Mouse (Mus musculus): ENCODE data around the gene Gm20388. TPM values are rescaled to one million over a fixed set of nuclear protein-coding genes. Genes with fewer than 3 reads are reported as not detected.
A peak's percentile ranks its signal among the peaks of the same experiment; 100 is the strongest.
"Not testable (repeated sequence)": the region's sequence is repeated elsewhere in the genome, so short reads cannot be mapped to it uniquely, and the experiment has no call there.

Gm20388 gene
- total RNA-seq, 1 experiment from 2014 or later, result 18.4 TPM

- ATAC-seq (replicated peaks in 1 of 2; ENCODE audit: insufficient read depth in 1 of 2, low FRiP score in 2 of 2, low TSS enrichment in 1 of 2, low read depth in 1 of 2, poor library complexity in 2 of 2, severe bottlenecking in 2 of 2), result no peak
Measured at GRCm38 (mm10) chr8:120361301-120361700, 450.7 kb downstream of the Gm20388 start.

- peak; percentile 20 to 33 for ATAC-seq (replicated peaks in 1 of 2; ENCODE audit: insufficient read depth in 1 of 2, low FRiP score in 2 of 2, low TSS enrichment in 1 of 2, low read depth in 1 of 2, poor library complexity in 2 of 2, severe bottlenecking in 2 of 2)
Measured at GRCm38 (mm10) chr8:120363552-120364071, 453.0 kb downstream of the Gm20388 start.

- no peak for ATAC-seq (replicated peaks in 1 of 2; ENCODE audit: insufficient read depth in 1 of 2, low FRiP score in 2 of 2, low TSS enrichment in 1 of 2, low read depth in 1 of 2, poor library complexity in 2 of 2, severe bottlenecking in 2 of 2)
Measured at GRCm38 (mm10) chr8:120364093-120364725, 453.6 kb downstream of the Gm20388 start.

GRCm38 (mm10) chr8:120366840-120367239 is 456.2 kb downstream of the Gm20388 start:
- ATAC-seq (replicated peaks in 1 of 2; ENCODE audit: insufficient read depth in 1 of 2, low FRiP score in 2 of 2, low TSS enrichment in 1 of 2, low read depth in 1 of 2, poor library complexity in 2 of 2, severe bottlenecking in 2 of 2), result no peak

- not testable (repeated sequence) for ATAC-seq (replicated peaks in 1 of 2; ENCODE audit: insufficient read depth in 1 of 2, low FRiP score in 2 of 2, low TSS enrichment in 1 of 2, low read depth in 1 of 2, poor library complexity in 2 of 2, severe bottlenecking in 2 of 2)
Measured at GRCm38 (mm10) chr8:120368191-120368590, 457.6 kb downstream of the Gm20388 start.

- peak; percentile 71 to 74 for ATAC-seq (replicated peaks in 1 of 2; ENCODE audit: insufficient read depth in 1 of 2, low FRiP score in 2 of 2, low TSS enrichment in 1 of 2, low read depth in 1 of 2, poor library complexity in 2 of 2, severe bottlenecking in 2 of 2)
Measured at GRCm38 (mm10) chr8:120368814-120369649, 458.4 kb downstream of the Gm20388 start.

GRCm38 (mm10) chr8:120369956-120370355 is 459.3 kb downstream of the Gm20388 start:
- peak; percentile 18 to 49 for ATAC-seq (replicated peaks in 1 of 2; ENCODE audit: insufficient read depth in 1 of 2, low FRiP score in 2 of 2, low TSS enrichment in 1 of 2, low read depth in 1 of 2, poor library complexity in 2 of 2, severe bottlenecking in 2 of 2)

- no peak for ATAC-seq (replicated peaks in 1 of 2; ENCODE audit: insufficient read depth in 1 of 2, low FRiP score in 2 of 2, low TSS enrichment in 1 of 2, low read depth in 1 of 2, poor library complexity in 2 of 2, severe bottlenecking in 2 of 2)
Measured at GRCm38 (mm10) chr8:120370461-120370860, 459.8 kb downstream of the Gm20388 start.

GRCm38 (mm10) chr8:120371146-120371545 is 460.5 kb downstream of the Gm20388 start:
- ATAC-seq (replicated peaks in 1 of 2; ENCODE audit: insufficient read depth in 1 of 2, low FRiP score in 2 of 2, low TSS enrichment in 1 of 2, low read depth in 1 of 2, poor library complexity in 2 of 2, severe bottlenecking in 2 of 2), result no peak

GRCm38 (mm10) chr8:120371725-120372457 is 461.2 kb downstream of the Gm20388 start:
- ATAC-seq (replicated peaks in 1 of 2; ENCODE audit: insufficient read depth in 1 of 2, low FRiP score in 2 of 2, low TSS enrichment in 1 of 2, low read depth in 1 of 2, poor library complexity in 2 of 2, severe bottlenecking in 2 of 2), result peak; percentile 47 to 48

GRCm38 (mm10) chr8:120372684-120373083 is 462.0 kb downstream of the Gm20388 start:
- no peak for ATAC-seq (replicated peaks in 1 of 2; ENCODE audit: insufficient read depth in 1 of 2, low FRiP score in 2 of 2, low TSS enrichment in 1 of 2, low read depth in 1 of 2, poor library complexity in 2 of 2, severe bottlenecking in 2 of 2)

- ATAC-seq (replicated peaks in 1 of 2; ENCODE audit: insufficient read depth in 1 of 2, low FRiP score in 2 of 2, low TSS enrichment in 1 of 2, low read depth in 1 of 2, poor library complexity in 2 of 2, severe bottlenecking in 2 of 2), result no peak
Measured at GRCm38 (mm10) chr8:120373621-120374020, 463.0 kb downstream of the Gm20388 start.

GRCm38 (mm10) chr8:120374070-120374469 is 463.4 kb downstream of the Gm20388 start:
- ATAC-seq (replicated peaks in 1 of 2; ENCODE audit: insufficient read depth in 1 of 2, low FRiP score in 2 of 2, low TSS enrichment in 1 of 2, low read depth in 1 of 2, poor library complexity in 2 of 2, severe bottlenecking in 2 of 2), result no peak

GRCm38 (mm10) chr8:120374514-120374913 is 463.9 kb downstream of the Gm20388 start:
- ATAC-seq (replicated peaks in 1 of 2; ENCODE audit: insufficient read depth in 1 of 2, low FRiP score in 2 of 2, low TSS enrichment in 1 of 2, low read depth in 1 of 2, poor library complexity in 2 of 2, severe bottlenecking in 2 of 2), result no peak

- peak in 1 of 2 experiments; percentile 13; a peak in 1 of 4 replicates for ATAC-seq (replicated peaks in 1 of 2; ENCODE audit: insufficient read depth in 1 of 2, low FRiP score in 2 of 2, low TSS enrichment in 1 of 2, low read depth in 1 of 2, poor library complexity in 2 of 2, severe bottlenecking in 2 of 2)
Measured at GRCm38 (mm10) chr8:120375170-120375569, 464.5 kb downstream of the Gm20388 start.

GRCm38 (mm10) chr8:120376215-120376614 is 465.6 kb downstream of the Gm20388 start:
- ATAC-seq (replicated peaks in 1 of 2; ENCODE audit: insufficient read depth in 1 of 2, low FRiP score in 2 of 2, low TSS enrichment in 1 of 2, low read depth in 1 of 2, poor library complexity in 2 of 2, severe bottlenecking in 2 of 2), result no peak

- ATAC-seq (replicated peaks in 1 of 2; ENCODE audit: insufficient read depth in 1 of 2, low FRiP score in 2 of 2, low TSS enrichment in 1 of 2, low read depth in 1 of 2, poor library complexity in 2 of 2, severe bottlenecking in 2 of 2), result no peak
Measured at GRCm38 (mm10) chr8:120376847-120377802, 466.5 kb downstream of the Gm20388 start.
